Mouse (Mus musculus) right cerebral cortex, postnatal 25 days (tissue): ENCODE data around the gene Brca2.
"Not testable (repeated sequence)": the region's sequence is repeated elsewhere in the genome, so short reads cannot be mapped to it uniquely, and the experiment has no call there.

ENCODE experiments used
- DNase-seq: peaks from one replicate; pipeline ENCODE4 v3.0.0; 2022

Brca2 gene

GRCm38 (mm10) chr5:150521937-150522866, at the start of gene Brca2:
Gene Brca2, plus strand, starts transcription at chr5:150522630.
- peak; percentile 90 for DNase-seq

- DNase-seq = no peak
These were observed 45.1 kb upstream of the Brca2 start for GRCm38 (mm10) chr5:150477364-150477763.

GRCm38 (mm10) chr5:150478612-150479011, 43.8 kb upstream of the Brca2 start:
- no peak for DNase-seq

- DNase-seq = no peak
These were observed 37.2 kb upstream of the Brca2 start for GRCm38 (mm10) chr5:150485198-150485597.

GRCm38 (mm10) chr5:150490285-150490684, 32.1 kb upstream of the Brca2 start:
- no peak for DNase-seq

GRCm38 (mm10) chr5:150490821-150491220, 31.6 kb upstream of the Brca2 start:
- no peak for DNase-seq

GRCm38 (mm10) chr5:150491573-150492173, 30.8 kb upstream of the Brca2 start:
- DNase-seq = not testable (repeated sequence)

GRCm38 (mm10) chr5:150495792-150496191, 26.6 kb upstream of the Brca2 start:
- DNase-seq = no peak

- DNase-seq = no peak
These were observed 11.8 kb upstream of the Brca2 start for GRCm38 (mm10) chr5:150510451-150511225.

- DNase-seq = no peak
These were observed 9.2 kb upstream of the Brca2 start for GRCm38 (mm10) chr5:150513264-150513663.

- DNase-seq = no peak
These were observed 8.4 kb upstream of the Brca2 start for GRCm38 (mm10) chr5:150514027-150514426.

- no peak for DNase-seq
These were observed 4.4 kb upstream of the Brca2 start, which contains the start of gene Zar1l for GRCm38 (mm10) chr5:150518064-150518463. Gene Zar1l, minus strand, starts transcription at chr5:150518164.

GRCm38 (mm10) chr5:150519551-150519950, 2.9 kb upstream of the Brca2 start:
- no peak for DNase-seq

GRCm38 (mm10) chr5:150522867-150523234, 421 bp downstream of the Brca2 start:
- no peak for DNase-seq

GRCm38 (mm10) chr5:150525239-150525638, 2.8 kb downstream of the Brca2 start:
- no peak for DNase-seq

- DNase-seq = no peak
These were observed 18.9 kb downstream of the Brca2 start for GRCm38 (mm10) chr5:150541302-150541701.

GRCm38 (mm10) chr5:150543184-150543583, 20.8 kb downstream of the Brca2 start:
- no peak for DNase-seq

GRCm38 (mm10) chr5:150551637-150552036, 29.2 kb downstream of the Brca2 start:
- no peak for DNase-seq

GRCm38 (mm10) chr5:150559519-150560103, 37.2 kb downstream of the Brca2 start:
- DNase-seq = no peak

- DNase-seq = no peak
These were observed 38.4 kb downstream of the Brca2 start for GRCm38 (mm10) chr5:150560851-150561250.

- DNase-seq = no peak
These were observed 38.9 kb downstream of the Brca2 start for GRCm38 (mm10) chr5:150561376-150561775.

- no peak for DNase-seq
These were observed 39.4 kb downstream of the Brca2 start for GRCm38 (mm10) chr5:150561783-150562182.

- no peak for DNase-seq
These were observed 42.0 kb downstream of the Brca2 start for GRCm38 (mm10) chr5:150564426-150564825.
